Mouse (Mus musculus) right cerebral cortex, postnatal 10 days (tissue): ENCODE measurements around the gene Gbgt1.

Experiments
- DNase-seq, 2 experiments: peaks; one replicate each; pipeline ENCODE4 v3.0.0; 2021; ENCODE audit warnings: low spot score in 2 of 2

Gbgt1 gene

GRCm38 (mm10) chr2:28527436-28528353 is 31.0 kb downstream of the Gbgt1 start:
- no peak for DNase-seq

GRCm38 (mm10) chr2:28528354-28528730 is 31.7 kb downstream of the Gbgt1 start:
- DNase-seq, result no peak

- no peak for DNase-seq
Measured at GRCm38 (mm10) chr2:28529856-28530255, 33.2 kb downstream of the Gbgt1 start.

- DNase-seq, result no peak
Measured at GRCm38 (mm10) chr2:28530311-28530710, 33.6 kb downstream of the Gbgt1 start.

GRCm38 (mm10) chr2:28532938-28533771 is 36.5 kb downstream of the Gbgt1 start:
- DNase-seq, result peak; percentile 90 to 93

- DNase-seq, result peak in 1 of 2 experiments; percentile 31
Measured at GRCm38 (mm10) chr2:28533901-28534435, 37.3 kb downstream of the Gbgt1 start.

- DNase-seq, result peak; percentile 57 to 68
Measured at GRCm38 (mm10) chr2:28534436-28535262, 38.0 kb downstream of the Gbgt1 start.

GRCm38 (mm10) chr2:28535263-28535540 is 38.5 kb downstream of the Gbgt1 start:
- DNase-seq, result peak in 1 of 2 experiments; percentile 41

- peak; percentile 78 to 83 for DNase-seq
Measured at GRCm38 (mm10) chr2:28535650-28536049, 39.0 kb downstream of the Gbgt1 start.

- no peak for DNase-seq
Measured at GRCm38 (mm10) chr2:28536166-28536565, 39.5 kb downstream of the Gbgt1 start.

GRCm38 (mm10) chr2:28536766-28537633 is 40.3 kb downstream of the Gbgt1 start:
- DNase-seq, result no peak

GRCm38 (mm10) chr2:28537634-28537920 is 40.9 kb downstream of the Gbgt1 start:
- DNase-seq, result peak; percentile 68 to 77

- no peak for DNase-seq
Measured at GRCm38 (mm10) chr2:28537995-28538816, 41.5 kb downstream of the Gbgt1 start.

GRCm38 (mm10) chr2:28538817-28539128 is 42.1 kb downstream of the Gbgt1 start:
- no peak for DNase-seq

GRCm38 (mm10) chr2:28539206-28539605 is 42.5 kb downstream of the Gbgt1 start:
- peak; percentile 78 to 87 for DNase-seq

GRCm38 (mm10) chr2:28539949-28540348 is 43.3 kb downstream of the Gbgt1 start:
- no peak for DNase-seq

GRCm38 (mm10) chr2:28540587-28541227 is 44.0 kb downstream of the Gbgt1 start:
- no peak for DNase-seq

- peak in 1 of 2 experiments; percentile 77 for DNase-seq
Measured at GRCm38 (mm10) chr2:28543894-28544293, 47.2 kb downstream of the Gbgt1 start.

GRCm38 (mm10) chr2:28545976-28546375 is 49.3 kb downstream of the Gbgt1 start:
- DNase-seq, result no peak

GRCm38 (mm10) chr2:28546560-28546959 is 49.9 kb downstream of the Gbgt1 start:
- DNase-seq, result no peak
